Mouse (Mus musculus) neural tube, embryonic 13.5 days (tissue): ENCODE measurements around the gene Sebox. TPM values are rescaled to one million over a fixed set of nuclear protein-coding genes. Genes with fewer than 3 reads are reported as not detected.

Source experiments
- ATAC-seq: fragments of 200-750 bp; cut with Nextera tagmentation; 2 replicates; pipeline ENCODE4 v1.8.0; 2017; ENCODE audit warnings: low read depth, mild to moderate bottlenecking, moderate TSS enrichment, moderate library complexity
- H3K27ac ChIP-seq: fragments of 300-500 bp; sonication (generic); replicated peaks from 2 replicates; pipeline ENCODE4 v1.5.1; 2015; ENCODE audit warnings: moderate library complexity, mild to moderate bottlenecking, inconsistent platforms
- H3K27me3 ChIP-seq: fragments of 300-500 bp; sonication (generic); 2 replicates; pipeline ENCODE4 v1.6.1; 2015; ENCODE audit warnings: mild to moderate bottlenecking, inconsistent platforms
- H3K36me3 ChIP-seq: fragments of 300-500 bp; sonication (generic); 2 replicates; pipeline ENCODE4 v1.6.1; 2015; ENCODE audit warnings: mild to moderate bottlenecking, inconsistent platforms
- H3K4me1 ChIP-seq: fragments of 300-500 bp; sonication (generic); replicated peaks from 2 replicates; pipeline ENCODE4 v1.6.1; 2015; ENCODE audit warnings: inconsistent platforms
- H3K4me2 ChIP-seq: fragments of 300-500 bp; sonication (generic); 2 replicates; pipeline ENCODE4 v1.6.1; 2015; ENCODE audit warnings: inconsistent platforms, mild to moderate bottlenecking, moderate library complexity
- H3K4me3 ChIP-seq: fragments of 300-500 bp; sonication (generic); 2 replicates; pipeline ENCODE4 v1.5.1; 2015; ENCODE audit warnings: mild to moderate bottlenecking, inconsistent platforms
- H3K9ac ChIP-seq: fragments of 300-500 bp; sonication (generic); 2 replicates; pipeline ENCODE4 v1.6.1; 2015; ENCODE audit warnings: moderate library complexity, mild to moderate bottlenecking, inconsistent platforms
- H3K9me3 ChIP-seq: fragments of 300-500 bp; sonication (generic); 2 replicates; pipeline ENCODE4 v1.6.1; 2016; ENCODE audit warnings: inconsistent platforms
- WGBS: fragments of 180-500 bp; shearing (Covaris S2); methylation state at CpG from one replicate; pipeline ENCODE4 v1.1.7; 2015; 5-methylcytosine and 5-hydroxymethylcytosine counted together
- polyA plus RNA-seq: library from polyadenylated mRNA; unstranded; fragments of >200 nt; fragmentation: Nextera tagmentation; extraction: Ambion mirVana; gene quantifications from 2 replicates; pipeline ENCODE4 v1.2.1, GENCODE M21; 2015

Gene Sebox
- polyA plus RNA-seq, 1 experiment from 2014 or later = 0.15 TPM

GRCm38 (mm10) chr11:78544449-78545111, 41.3 kb downstream of the Sebox start:
- H3K9me3 ChIP-seq = no peaks in the 10 kb centered on the region
- H3K4me3 ChIP-seq = no peak overlapping the region
- H3K36me3 ChIP-seq = peaks cover 49% of the 10 kb centered on the region
- no peak overlapping the region for H3K9ac ChIP-seq
- ATAC-seq = no peak
- peaks cover 17% of the 10 kb centered on the region for H3K4me1 ChIP-seq
- no peak overlapping the region for H3K4me2 ChIP-seq
- no peak overlapping the region for H3K27ac ChIP-seq
- no peaks in the 10 kb centered on the region for H3K27me3 ChIP-seq
- WGBS = 90% methylated on average over 7 of the region's 7 CpGs

GRCm38 (mm10) chr11:78545181-78545580, 41.9 kb downstream of the Sebox start:
- Histone ChIP-seq H3K4me2 (no peak overlapping the region), H3K36me3 (peaks cover 43% of the 10 kb centered on the region), H3K9me3 (no peaks in the 10 kb centered on the region), H3K4me1 (peaks cover 23% of the 10 kb centered on the region), H3K9ac (no peak overlapping the region), H3K27me3 (no peaks in the 10 kb centered on the region), H3K4me3 (no peak overlapping the region), H3K27ac (no peak overlapping the region)
- no peak for ATAC-seq
- WGBS = 76% methylated on average over 8 of the region's 8 CpGs

GRCm38 (mm10) chr11:78547718-78548460, 44.6 kb downstream of the Sebox start:
- no peak overlapping the region for H3K27ac ChIP-seq
- H3K4me1 ChIP-seq = peaks cover 29% of the 10 kb centered on the region
- H3K9me3 ChIP-seq = no peaks in the 10 kb centered on the region
- WGBS = 76% methylated on average over 2 of the region's 2 CpGs
- H3K9ac ChIP-seq = no peak overlapping the region
- peaks cover 20% of the 10 kb centered on the region for H3K36me3 ChIP-seq
- no peak overlapping the region for H3K4me3 ChIP-seq
- no peak overlapping the region for H3K4me2 ChIP-seq
- no peak for ATAC-seq
- H3K27me3 ChIP-seq = no peaks in the 10 kb centered on the region

GRCm38 (mm10) chr11:78549491-78549987, 46.3 kb downstream of the Sebox start:
- Histone ChIP-seq H3K4me1 (peaks cover 29% of the 10 kb centered on the region), H3K4me2 (peak overlapping the region; percentile 81), H3K4me3 (peak overlapping the region; percentile 68), H3K36me3 (peaks cover 5% of the 10 kb centered on the region; the same call in 1 of the 2 replicates), H3K27me3 (no peaks in the 10 kb centered on the region), H3K9ac (peak overlapping the region; percentile 75), H3K27ac (0 out of 2 replicates have a peak overlapping the region, but pooled peaks have one; percentile 85), H3K9me3 (peaks cover 7% of the 10 kb centered on the region; the same call in 1 of the 2 replicates)
- ATAC-seq = no peak
- 23% methylated on average over 5 of the region's 5 CpGs for WGBS

- Histone ChIP-seq H3K4me2 (peak within 1 kb of the TSS; percentile 81), H3K9ac (peak within 1 kb of the TSS; percentile 75), H3K27me3 (no peaks in the 10 kb centered on the region), H3K27ac (peak within 1 kb of the TSS; percentile 90), H3K9me3 (peaks cover 7% of the 10 kb centered on the region; the same call in 1 of the 2 replicates), H3K4me1 (peaks cover 29% of the 10 kb centered on the region), H3K36me3 (peaks cover 3% of the 10 kb centered on the region; the same call in 1 of the 2 replicates), H3K4me3 (peak within 1 kb of the TSS; percentile 68)
- under 1% methylated on average over 60 of the region's 60 CpGs for WGBS
- peak; percentile 100 for ATAC-seq
Observed at GRCm38 (mm10) chr11:78550168-78551058, 47.2 kb downstream of the Sebox start, which contains the start of gene Tmem97. Gene Tmem97, minus strand, starts transcription at chr11:78550777.

GRCm38 (mm10) chr11:78551059-78551398, 47.8 kb downstream of the Sebox start:
- H3K4me2 ChIP-seq = peak overlapping the region; percentile 81
- peaks cover 29% of the 10 kb centered on the region for H3K4me1 ChIP-seq
- WGBS = 34% methylated on average over 6 of the region's 6 CpGs
- peaks cover 7% of the 10 kb centered on the region; the same call in 1 of the 2 replicates for H3K9me3 ChIP-seq
- no peaks in the 10 kb centered on the region for H3K27me3 ChIP-seq
- no peaks in the 10 kb centered on the region for H3K36me3 ChIP-seq
- peak overlapping the region; percentile 75 for H3K9ac ChIP-seq
- H3K4me3 ChIP-seq = peak overlapping the region; percentile 68
- H3K27ac ChIP-seq = peak overlapping the region; percentile 90
- peak; percentile 47; the same call in 1 of the 2 replicates for ATAC-seq

Other genes with a start within 250 kb of the Sebox start
- gene 2610507B11Rik, start 241.7 kb upstream of the Sebox start, polyA plus RNA-seq = 57.9 and 64.2 TPM in 2 replicates
- 0.19 and 0.25 TPM in 2 replicates for gene BC030499, start 212.6 kb upstream of the Sebox start, polyA plus RNA-seq
- 7.0 and 8.2 TPM in 2 replicates for gene Spag5, start 201.9 kb upstream of the Sebox start, polyA plus RNA-seq
- 143 and 149 TPM in 2 replicates for gene Aldoc, start 180.5 kb upstream of the Sebox start, polyA plus RNA-seq
- 79.6 and 79.7 TPM in 2 replicates for gene Pigs, start 175.0 kb upstream of the Sebox start, polyA plus RNA-seq
- gene Unc119, start 160.0 kb upstream of the Sebox start, polyA plus RNA-seq = 80.0 and 81.9 TPM in 2 replicates
- gene Foxn1, start 116.9 kb upstream of the Sebox start, polyA plus RNA-seq = not detected in 2 replicates
- not detected in 2 replicates for gene Slc13a2, start 81.2 kb upstream of the Sebox start, polyA plus RNA-seq
- 16.5 and 16.9 TPM in 2 replicates for gene Slc46a1, start 37.8 kb upstream of the Sebox start, polyA plus RNA-seq
- 41.1 and 43.0 TPM in 2 replicates for gene Sarm1, start 5.7 kb upstream of the Sebox start, polyA plus RNA-seq
- 181 and 197 TPM in 2 replicates for gene Vtn, start 4.4 kb upstream of the Sebox start, polyA plus RNA-seq
- 92.7 and 101 TPM in 2 replicates for gene Tmem199, start 8.7 kb downstream of the Sebox start, polyA plus RNA-seq
- 178 and 191 TPM in 2 replicates for gene Poldip2, start 8.7 kb downstream of the Sebox start, polyA plus RNA-seq
- gene Tnfaip1, start 32.9 kb downstream of the Sebox start, polyA plus RNA-seq = 50.7 and 54.2 TPM in 2 replicates
- 120 and 122 TPM in 2 replicates for gene Ift20, start 32.9 kb downstream of the Sebox start, polyA plus RNA-seq
- 29.1 and 31.5 TPM in 2 replicates for gene Tmem97, start 47.3 kb downstream of the Sebox start, polyA plus RNA-seq
- 30.0 and 33.9 TPM in 2 replicates for gene Nlk, start 193.9 kb downstream of the Sebox start, polyA plus RNA-seq
- gene Ccnq, start 248.3 kb downstream of the Sebox start, polyA plus RNA-seq = 33.3 and 36.0 TPM in 2 replicates